Mouse (Mus musculus): ENCODE measurements around the gene Ascl2. TPM values are rescaled to one million over a fixed set of nuclear protein-coding genes. Genes with fewer than 3 reads are reported as not detected.

Ascl2 gene
- total RNA-seq, 2 experiments from 2014 or later: not detected

GRCm38 (mm10) chr7:143002679-143003078 is 33.6 kb upstream of the Ascl2 start:
- no peak for DNase-seq (ENCODE audit: low spot score)

GRCm38 (mm10) chr7:142997403-142998150 is 28.5 kb upstream of the Ascl2 start:
- DNase-seq (ENCODE audit: low spot score): no peak

- DNase-seq (ENCODE audit: low spot score): no peak
These were observed 27.9 kb upstream of the Ascl2 start for GRCm38 (mm10) chr7:142996998-142997397.

- no peak for DNase-seq (ENCODE audit: low spot score)
These were observed 26.7 kb upstream of the Ascl2 start for GRCm38 (mm10) chr7:142995630-142996338.

GRCm38 (mm10) chr7:142995004-142995403 is 25.9 kb upstream of the Ascl2 start:
- DNase-seq (ENCODE audit: low spot score): no peak

GRCm38 (mm10) chr7:142987718-142988117 is 18.7 kb upstream of the Ascl2 start:
- no peak for DNase-seq (ENCODE audit: low spot score)

GRCm38 (mm10) chr7:142985146-142985545 is 16.1 kb upstream of the Ascl2 start:
- DNase-seq (ENCODE audit: low spot score): no peak

- DNase-seq (ENCODE audit: low spot score): no peak
These were observed 12.8 kb upstream of the Ascl2 start for GRCm38 (mm10) chr7:142981908-142982307.

- no peak for DNase-seq (ENCODE audit: low spot score)
These were observed 918 bp downstream of the Ascl2 start for GRCm38 (mm10) chr7:142967884-142968808.

GRCm38 (mm10) chr7:142967414-142967883 is 1.6 kb downstream of the Ascl2 start:
- no peak for DNase-seq (ENCODE audit: low spot score)

- no peak for DNase-seq (ENCODE audit: low spot score)
These were observed 9.3 kb downstream of the Ascl2 start for GRCm38 (mm10) chr7:142959752-142960151.

GRCm38 (mm10) chr7:142958817-142959216 is 10.2 kb downstream of the Ascl2 start:
- no peak for DNase-seq (ENCODE audit: low spot score)

- no peak for DNase-seq (ENCODE audit: low spot score)
These were observed 13.0 kb downstream of the Ascl2 start for GRCm38 (mm10) chr7:142956018-142956417.

GRCm38 (mm10) chr7:142949568-142949967 is 19.5 kb downstream of the Ascl2 start:
- no peak for DNase-seq (ENCODE audit: low spot score)

GRCm38 (mm10) chr7:142937631-142938030 is 31.4 kb downstream of the Ascl2 start:
- no peak for DNase-seq (ENCODE audit: low spot score)

GRCm38 (mm10) chr7:142935708-142936107 is 33.4 kb downstream of the Ascl2 start:
- no peak for DNase-seq (ENCODE audit: low spot score)

- no peak for DNase-seq (ENCODE audit: low spot score)
These were observed 36.6 kb downstream of the Ascl2 start for GRCm38 (mm10) chr7:142932469-142932868.

- DNase-seq (ENCODE audit: low spot score): no peak
These were observed 38.0 kb downstream of the Ascl2 start, which contains the start of gene Th for GRCm38 (mm10) chr7:142931028-142931427. Th (minus strand) TSS chr7:142931128.

- DNase-seq (ENCODE audit: low spot score): no peak
These were observed 39.5 kb downstream of the Ascl2 start for GRCm38 (mm10) chr7:142929516-142929915.

GRCm38 (mm10) chr7:142927293-142927692 is 41.8 kb downstream of the Ascl2 start:
- DNase-seq (ENCODE audit: low spot score): no peak
